Mouse (Mus musculus): ENCODE measurements around the gene Brd3. TPM values are rescaled to one million over a fixed set of nuclear protein-coding genes. Genes with fewer than 3 reads are reported as not detected.

Gene Brd3
- polyA plus RNA-seq, 1 experiment from 2014 or later = 145 TPM

GRCm38 (mm10) chr2:27413936-27414657 is 93.4 kb downstream of the Brd3 start:
- DNase-seq (ENCODE audit: low spot score) = peak; percentile 49
- Histone ChIP-seq H3K27ac (peak overlapping the region; percentile 89), H3K4me3 (peak overlapping the region; percentile 32), H3K9me3 (no peaks in the 10 kb centered on the region), H3K36me3 (no peaks in the 10 kb centered on the region), H3K27me3 (ENCODE audit: insufficient read depth, poor library complexity, severe bottlenecking) (no peaks in the 10 kb centered on the region), H3K4me1 (replicated peaks) (peaks cover 96% of the 10 kb centered on the region)
- WGBS = 21% methylated on average over 16 of the region's 16 CpGs

- H3K4me1 ChIP-seq (replicated peaks) = peaks cover 96% of the 10 kb centered on the region
- H3K27ac ChIP-seq = peak overlapping the region; percentile 89
- 25% methylated on average over 2 of the region's 2 CpGs for WGBS
- H3K4me3 ChIP-seq = peak overlapping the region; percentile 32
- no peaks in the 10 kb centered on the region for H3K36me3 ChIP-seq
- no peaks in the 10 kb centered on the region for H3K9me3 ChIP-seq
- DNase-seq (ENCODE audit: low spot score) = no peak
- no peaks in the 10 kb centered on the region for H3K27me3 ChIP-seq (ENCODE audit: insufficient read depth, poor library complexity, severe bottlenecking)
Observed at GRCm38 (mm10) chr2:27413582-27413935, 93.9 kb downstream of the Brd3 start.

DNA sequence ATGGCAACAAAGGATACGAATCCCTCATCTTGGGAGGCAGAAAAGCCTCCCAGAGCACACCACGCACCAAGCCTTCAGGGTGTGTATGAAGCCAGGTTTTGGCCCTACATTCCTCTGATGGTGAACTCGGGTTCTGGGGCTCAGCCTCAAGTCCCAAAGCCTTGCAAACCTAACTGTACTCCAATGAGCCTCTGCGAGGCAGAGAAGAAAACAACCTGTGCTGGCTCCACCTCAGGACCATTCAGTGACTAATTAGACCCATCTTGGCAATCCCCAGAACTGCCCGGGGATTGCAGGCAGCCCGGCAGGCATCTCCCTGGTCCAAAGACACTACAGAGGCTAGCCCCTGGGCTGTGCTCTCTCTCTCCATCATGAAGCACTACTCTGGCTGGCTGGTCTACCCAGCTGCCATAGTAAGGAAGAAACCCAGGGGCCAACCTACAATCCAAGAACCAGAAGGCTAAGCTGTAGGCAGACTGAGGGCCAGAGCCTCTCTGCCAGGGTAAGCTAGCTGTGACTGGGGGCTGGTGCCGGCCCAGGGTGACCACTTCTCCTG is 95.1 kb downstream of the Brd3 start:
- H3K27ac ChIP-seq = peak overlapping the region; percentile 89
- H3K9me3 ChIP-seq = no peaks in the 10 kb centered on the region
- H3K4me3 ChIP-seq = peak overlapping the region; percentile 25
- no peaks in the 10 kb centered on the region for H3K36me3 ChIP-seq
- 15% methylated on average over 7 of the region's 7 CpGs for WGBS
- no peaks in the 10 kb centered on the region for H3K27me3 ChIP-seq (ENCODE audit: insufficient read depth, poor library complexity, severe bottlenecking)
- H3K4me1 ChIP-seq (replicated peaks) = peaks cover 96% of the 10 kb centered on the region
- no peak for DNase-seq (ENCODE audit: low spot score)

DNA sequence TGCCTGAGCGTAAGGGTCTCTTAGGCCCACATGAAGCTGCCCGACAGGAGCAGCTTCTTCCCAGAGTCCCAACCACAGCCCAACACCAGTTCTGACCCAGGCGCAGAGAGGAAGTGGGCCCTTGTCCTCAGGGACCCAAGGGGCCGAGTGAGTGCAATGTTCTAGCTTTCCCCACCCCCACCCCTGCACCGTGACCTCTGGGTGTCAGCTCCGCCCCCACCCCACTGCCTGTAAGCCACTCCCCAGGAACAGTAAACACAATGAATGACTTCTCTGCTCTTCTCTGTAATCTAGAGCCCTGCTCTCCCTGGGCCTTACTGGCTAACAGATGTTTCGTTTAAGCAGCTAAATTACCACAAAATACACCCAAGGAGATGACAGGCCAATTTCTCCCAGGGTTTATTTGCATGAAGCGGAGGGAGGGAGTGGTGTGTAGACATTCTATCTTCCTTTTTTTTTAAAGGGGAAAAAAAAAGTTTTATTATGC is 95.7 kb downstream of the Brd3 start:
- 10% methylated on average over 8 of the region's 8 CpGs for WGBS
- Histone ChIP-seq H3K4me1 (replicated peaks) (peaks cover 96% of the 10 kb centered on the region), H3K27ac (peak overlapping the region; percentile 89), H3K27me3 (ENCODE audit: insufficient read depth, poor library complexity, severe bottlenecking) (no peaks in the 10 kb centered on the region), H3K36me3 (no peaks in the 10 kb centered on the region), H3K4me3 (peak overlapping the region; percentile 25), H3K9me3 (no peaks in the 10 kb centered on the region)
- DNase-seq (ENCODE audit: low spot score) = peak; percentile 68

DNA sequence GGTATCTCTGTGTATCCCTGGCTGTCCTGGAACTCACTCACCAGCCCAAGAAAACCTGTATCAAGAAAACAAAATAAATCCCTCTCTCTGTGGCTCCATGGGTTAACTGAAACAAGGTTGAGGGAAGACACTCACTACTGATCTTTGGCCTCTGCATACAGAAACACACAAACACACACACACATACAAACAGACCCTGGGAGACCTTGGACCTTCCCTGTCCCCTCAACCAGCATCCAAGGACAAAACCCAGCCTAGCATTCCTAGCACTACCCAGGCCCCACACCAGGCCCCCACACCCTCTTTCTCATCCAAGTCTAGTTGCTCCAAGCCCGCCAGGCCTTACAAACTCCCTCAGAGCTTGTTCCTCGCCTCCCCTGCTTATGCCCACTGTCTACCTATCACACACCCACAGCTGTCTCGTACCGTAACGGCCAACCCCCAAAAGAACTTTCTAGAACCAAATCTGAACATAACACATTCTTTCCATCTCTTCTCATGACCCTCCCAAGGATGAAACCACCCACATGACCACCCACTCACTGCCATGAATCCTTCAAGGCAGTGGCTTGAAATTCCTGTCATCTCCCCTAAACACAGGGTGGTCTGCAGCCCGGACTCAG is 96.8 kb downstream of the Brd3 start:
- H3K27me3 ChIP-seq (ENCODE audit: insufficient read depth, poor library complexity, severe bottlenecking) = no peaks in the 10 kb centered on the region
- H3K4me1 ChIP-seq (replicated peaks) = peaks cover 96% of the 10 kb centered on the region

GRCm38 (mm10) chr2:27408194-27408593 is 99.3 kb downstream of the Brd3 start:
- Histone ChIP-seq H3K9me3 (no peaks in the 10 kb centered on the region), H3K27me3 (ENCODE audit: insufficient read depth, poor library complexity, severe bottlenecking) (no peaks in the 10 kb centered on the region)

More for the DNA sequence above, 96.8 kb downstream of the Brd3 start:
- Histone ChIP-seq H3K9me3 (no peaks in the 10 kb centered on the region), H3K36me3 (no peaks in the 10 kb centered on the region), H3K4me3 (no peak overlapping the region), H3K27ac (peak overlapping the region; percentile 89)
- DNase-seq (ENCODE audit: low spot score) = no peak
- WGBS = 85% methylated on average over 6 of the region's 6 CpGs

GRCm38 (mm10) chr2:27406928-27407327 is 100.5 kb downstream of the Brd3 start:
- 0 out of 2 replicates have a peak overlapping the region, but pooled peaks have one; percentile 47 for H3K27ac ChIP-seq
- H3K9me3 ChIP-seq = no peaks in the 10 kb centered on the region
- 92% methylated on average over 5 of the region's 5 CpGs for WGBS
- no peak overlapping the region for H3K4me3 ChIP-seq
- H3K4me1 ChIP-seq (replicated peaks) = peaks cover 82% of the 10 kb centered on the region
- no peaks in the 10 kb centered on the region for H3K36me3 ChIP-seq
- no peak for DNase-seq (ENCODE audit: low spot score)
- H3K27me3 ChIP-seq (ENCODE audit: insufficient read depth, poor library complexity, severe bottlenecking) = no peaks in the 10 kb centered on the region

More at GRCm38 (mm10) chr2:27408194-27408593, 99.3 kb downstream of the Brd3 start:
- whole genome bisulfite sequencing = 76% methylated on average over 3 of the region's 3 CpGs
- H3K36me3 ChIP-seq = no peaks in the 10 kb centered on the region
- no peak overlapping the region for H3K4me3 ChIP-seq
- H3K27ac ChIP-seq = peak overlapping the region; percentile 47; the same call in 1 of the 2 replicates
- H3K4me1 ChIP-seq (replicated peaks) = peaks cover 94% of the 10 kb centered on the region
- DNase-seq (ENCODE audit: low spot score) = no peak

DNA sequence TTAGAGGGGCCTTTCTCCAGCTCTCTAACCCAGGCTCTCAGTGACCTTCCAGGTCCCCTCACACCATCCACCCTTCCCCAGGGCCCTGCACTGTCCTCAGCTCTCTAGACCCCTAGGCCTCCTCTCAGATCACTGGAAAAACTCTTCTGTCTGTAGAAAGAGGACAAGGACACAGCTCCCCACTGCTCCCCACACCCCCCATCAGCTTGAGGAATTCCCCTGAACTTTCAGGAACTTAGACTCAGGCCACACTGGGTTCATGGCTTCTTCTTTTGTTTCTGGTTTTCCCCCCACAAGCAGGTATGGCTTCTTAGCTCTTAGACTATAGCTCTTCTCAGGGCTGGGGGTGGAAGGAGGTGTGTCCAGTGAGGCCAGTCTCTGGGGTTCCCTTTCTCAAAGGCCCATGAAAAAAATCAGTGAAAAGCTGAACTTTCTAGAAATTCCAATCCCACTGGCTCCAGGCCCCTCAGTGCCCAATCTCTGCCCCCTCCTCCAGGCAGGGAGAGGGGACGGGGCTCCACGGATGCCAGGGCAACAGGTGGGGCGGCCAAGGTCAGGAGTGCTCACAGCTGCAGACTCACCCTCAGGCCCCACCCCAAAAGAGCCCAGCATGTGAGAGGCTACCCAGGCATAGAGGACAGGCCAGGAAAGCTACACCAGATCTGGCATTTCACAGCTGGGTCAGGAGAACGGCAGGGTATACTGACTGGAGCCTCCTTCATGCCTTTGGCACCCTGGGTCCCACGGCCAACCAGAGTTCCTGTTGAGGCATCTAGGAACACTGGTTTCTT is 102.2 kb downstream of the Brd3 start:
- Histone ChIP-seq H3K27me3 (ENCODE audit: insufficient read depth, poor library complexity, severe bottlenecking) (no peaks in the 10 kb centered on the region), H3K4me3 (no peak overlapping the region), H3K36me3 (peaks cover 4% of the 10 kb centered on the region; the same call in 1 of the 2 replicates), H3K4me1 (replicated peaks) (peaks cover 67% of the 10 kb centered on the region), H3K9me3 (no peaks in the 10 kb centered on the region), H3K27ac (peak overlapping the region; percentile 10)
- DNase-seq (ENCODE audit: low spot score) = no peak
- 60% methylated on average over 5 of the region's 5 CpGs for WGBS

GRCm38 (mm10) chr2:27404375-27405093 is 102.9 kb downstream of the Brd3 start:
- Histone ChIP-seq H3K4me1 (replicated peaks) (peaks cover 62% of the 10 kb centered on the region), H3K27ac (peak overlapping the region; percentile 10; the same call in 1 of the 2 replicates), H3K4me3 (no peak overlapping the region), H3K9me3 (peaks cover 6% of the 10 kb centered on the region; the same call in 1 of the 2 replicates), H3K27me3 (ENCODE audit: insufficient read depth, poor library complexity, severe bottlenecking) (no peaks in the 10 kb centered on the region), H3K36me3 (peaks cover 12% of the 10 kb centered on the region)
- 49% methylated on average over 6 of the region's 6 CpGs for WGBS
- no peak for DNase-seq (ENCODE audit: low spot score)

- peaks cover 12% of the 10 kb centered on the region; the same call in 1 of the 2 replicates for H3K9me3 ChIP-seq
- H3K27ac ChIP-seq = no peak overlapping the region
- no peaks in the 10 kb centered on the region for H3K27me3 ChIP-seq (ENCODE audit: insufficient read depth, poor library complexity, severe bottlenecking)
- H3K4me1 ChIP-seq (replicated peaks) = peaks cover 52% of the 10 kb centered on the region
- H3K4me3 ChIP-seq = no peak overlapping the region
- DNase-seq (ENCODE audit: low spot score) = no peak
- H3K36me3 ChIP-seq = peaks cover 24% of the 10 kb centered on the region
- WGBS = 85% methylated on average over 2 of the region's 2 CpGs
Observed at GRCm38 (mm10) chr2:27401544-27401943, 105.9 kb downstream of the Brd3 start.

DNA sequence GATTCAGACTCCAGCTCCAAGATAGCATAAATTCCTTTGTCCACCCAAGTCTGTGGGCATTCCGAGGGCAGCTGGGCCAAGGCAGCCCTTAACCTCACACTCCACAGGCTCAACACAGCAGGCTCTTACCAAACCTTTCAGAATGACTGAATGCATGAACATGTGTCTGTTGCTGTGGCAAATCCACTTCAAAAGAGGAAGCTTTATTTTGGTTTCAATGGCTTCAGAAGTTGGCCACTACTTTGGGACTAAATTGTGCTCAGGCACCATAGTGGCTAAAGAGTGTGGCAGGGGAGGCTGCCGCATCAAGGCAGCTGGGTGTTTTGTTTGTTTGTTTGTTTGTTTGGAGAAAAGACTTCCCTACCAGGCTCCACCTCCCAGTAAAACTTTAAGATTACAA is 107.4 kb downstream of the Brd3 start:
- no peak for DNase-seq (ENCODE audit: low spot score)
- peaks cover 52% of the 10 kb centered on the region for H3K4me1 ChIP-seq (replicated peaks)
- 96% methylated on average over 2 of the region's 2 CpGs for WGBS
- no peak overlapping the region for H3K27ac ChIP-seq
- H3K9me3 ChIP-seq = peaks cover 12% of the 10 kb centered on the region; the same call in 1 of the 2 replicates
- H3K4me3 ChIP-seq = no peak overlapping the region
- peaks cover 24% of the 10 kb centered on the region for H3K36me3 ChIP-seq
- no peaks in the 10 kb centered on the region for H3K27me3 ChIP-seq (ENCODE audit: insufficient read depth, poor library complexity, severe bottlenecking)

All from hindbrain, embryonic 10.5 days (tissue).